Mouse (Mus musculus) left cerebral cortex, postnatal 4 days (tissue): ENCODE results near the gene Acrbp. TPM values are rescaled to one million over a fixed set of nuclear protein-coding genes. Genes with fewer than 3 reads are reported as not detected.
A peak's percentile ranks its signal among the peaks of the same experiment; 100 is the strongest.
"Not testable (repeated sequence)": the region's sequence is repeated elsewhere in the genome, so short reads cannot be mapped to it uniquely, and the experiment has no call there.

Experiments used
- DNase-seq: peaks from one replicate; pipeline ENCODE4 v3.0.0-alpha.2; 2022
- intact Hi-C: fragments of 180-260 bp; cut with DNase I; formaldehyde crosslinking; loops from one replicate; pipeline ENCODE4 v1.15.1; 2025
- total RNA-seq, 2 experiments: library from RNA; stranded (reverse); gene quantifications; 2 replicates each; pipeline ENCODE4 v1.2.3; 2021

Gene Acrbp
- total RNA-seq = 10 to 100 TPM; 11.7 to 13.0 TPM

GRCm38 (mm10) chr6:125049678-125050077 lies at the start of gene Acrbp:
Gene Acrbp, plus strand, starts transcription at chr6:125049689.
- DNase-seq = no peak
- intact Hi-C loops = no loop called here

DNA sequence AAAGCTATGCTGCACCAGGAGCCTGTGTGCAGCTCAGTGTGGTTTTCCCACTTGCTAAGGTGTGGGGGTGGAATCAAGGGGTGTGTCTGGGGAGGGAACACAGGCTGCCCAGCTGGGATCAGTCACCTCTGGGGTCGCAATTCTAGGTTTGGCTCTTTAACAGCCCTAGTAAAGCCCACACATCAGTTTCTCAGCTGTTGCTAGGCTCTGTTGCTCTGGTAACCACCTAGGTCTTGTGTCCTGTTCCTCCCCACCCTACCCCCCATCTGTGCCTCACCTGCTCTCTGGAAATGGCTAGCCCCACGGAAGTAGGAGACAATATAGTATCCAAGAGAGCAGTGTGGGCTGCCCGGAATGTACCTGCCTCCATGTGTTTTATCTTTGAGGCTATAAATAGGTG lies 45.8 kb upstream of the Acrbp start:
- intact Hi-C loops = no loop called here
- DNase-seq = no peak

- intact Hi-C loops = no loop called here
- DNase-seq = no peak
Measured at GRCm38 (mm10) chr6:125005086-125005485, 44.4 kb upstream of the Acrbp start.

GRCm38 (mm10) chr6:125008060-125008459 lies 41.4 kb upstream of the Acrbp start:
- intact Hi-C loops = no loop called here

DNA sequence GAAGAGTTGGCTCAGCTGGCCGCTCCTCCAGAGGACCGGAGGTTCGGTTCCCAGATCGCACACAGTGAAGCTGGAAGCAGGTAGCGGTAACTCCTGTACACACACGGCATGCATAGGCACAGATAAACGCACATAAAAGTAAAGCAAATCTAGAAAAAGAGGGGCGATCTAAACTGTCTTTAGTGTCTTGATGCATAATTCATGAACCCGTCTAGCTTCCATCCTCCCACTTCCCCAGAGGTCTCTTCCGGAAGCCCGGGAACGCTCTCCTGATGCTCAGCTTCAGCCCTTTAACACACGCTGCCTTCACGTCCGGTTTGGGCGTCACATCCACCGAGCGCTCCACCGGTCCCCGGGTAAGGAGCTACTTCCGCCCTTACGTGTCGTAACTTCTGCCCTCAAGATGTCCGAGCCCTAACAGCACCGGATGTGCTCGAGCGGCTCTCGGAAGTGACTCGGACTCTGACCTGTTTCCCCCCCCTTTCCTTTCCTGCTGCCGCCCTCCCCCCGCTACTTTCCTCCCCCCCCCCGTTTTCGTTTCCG lies 40.8 kb upstream of the Acrbp start:
- peak; percentile 97 for DNase-seq
- intact Hi-C loops = no loop called here

More at GRCm38 (mm10) chr6:125008060-125008459, 41.4 kb upstream of the Acrbp start:
- DNase-seq = no peak

- no peak for DNase-seq
- intact Hi-C loops = no loop called here
Measured at GRCm38 (mm10) chr6:125009129-125009180, 40.5 kb upstream of the Acrbp start, which contains the start of gene Zfp384. Gene Zfp384, plus strand, starts transcription at chr6:125009145.

GRCm38 (mm10) chr6:125009181-125010073 lies 40.1 kb upstream of the Acrbp start:
- peak; percentile 89 for DNase-seq
- intact Hi-C loops = no loop called here

DNA sequence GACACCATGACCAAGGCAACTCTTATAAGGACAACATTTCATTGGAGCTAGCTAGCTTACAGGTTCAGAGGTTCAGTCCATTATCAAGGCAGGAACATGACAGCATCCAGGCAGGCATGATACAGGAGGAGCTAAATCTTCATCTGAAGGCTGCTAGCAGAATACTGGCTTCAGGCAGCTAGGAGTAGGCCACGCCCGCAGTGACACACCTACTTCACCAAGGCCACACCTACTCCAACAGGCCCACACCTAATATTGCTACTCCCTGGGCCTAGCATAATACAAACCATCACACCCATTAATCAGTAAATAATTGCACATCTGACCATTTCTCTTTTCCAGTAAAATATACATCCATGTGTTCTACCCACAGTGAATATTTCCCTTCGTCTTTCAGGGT lies 31.8 kb upstream of the Acrbp start:
- intact Hi-C loops = no loop called here
- no peak for DNase-seq

- intact Hi-C loops = not testable (repeated sequence)
Measured at GRCm38 (mm10) chr6:125030532-125030931, 19.0 kb upstream of the Acrbp start.

GRCm38 (mm10) chr6:125031604-125032003 lies 17.9 kb upstream of the Acrbp start:
- DNase-seq = no peak

More at GRCm38 (mm10) chr6:125030532-125030931, 19.0 kb upstream of the Acrbp start:
- DNase-seq = peak; percentile 56

GRCm38 (mm10) chr6:125038666-125039065 lies 10.8 kb upstream of the Acrbp start:
- DNase-seq = no peak
- intact Hi-C loops = no loop called here

More at GRCm38 (mm10) chr6:125031604-125032003, 17.9 kb upstream of the Acrbp start:
- intact Hi-C loops = no loop called here

- DNase-seq = no peak
- intact Hi-C loops = no loop called here
Measured at GRCm38 (mm10) chr6:125039131-125039530, 10.4 kb upstream of the Acrbp start.

DNA sequence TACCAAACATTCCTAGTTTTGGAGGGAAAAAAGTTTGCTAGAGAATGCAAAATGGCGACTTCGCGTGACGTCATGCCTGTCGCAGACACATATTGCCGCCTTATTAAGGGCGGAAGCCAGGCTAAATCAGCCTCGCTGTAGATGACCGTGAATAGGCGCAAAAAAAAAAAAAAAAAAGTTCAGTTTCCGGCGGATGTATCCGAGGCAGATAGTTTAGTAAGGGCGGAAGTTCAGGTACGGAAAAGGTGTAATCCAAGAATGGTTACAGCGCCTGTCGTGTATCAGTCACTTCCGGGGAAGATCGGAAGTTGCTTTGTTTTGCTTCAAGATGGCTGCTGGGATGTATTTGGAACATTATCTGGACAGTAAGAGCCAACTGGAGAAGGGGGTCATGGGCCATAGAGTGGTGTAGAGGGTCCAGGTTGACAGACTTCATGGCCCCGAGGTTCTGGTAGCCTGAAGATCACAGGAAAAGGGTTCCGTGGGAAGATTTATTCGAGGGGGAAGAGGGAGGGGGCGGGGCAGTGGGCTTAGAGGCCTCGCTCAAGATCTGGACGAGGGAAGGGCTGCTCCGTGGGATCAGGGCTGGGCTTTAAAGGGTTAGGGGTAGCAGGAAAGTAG lies 9.8 kb upstream of the Acrbp start, which contains the start of gene Ing4:
Ing4 (plus strand) TSS at position 228 of the 621 bp plus-strand sequence.
- intact Hi-C loops = no loop called here
- peak; percentile 90 for DNase-seq

DNA sequence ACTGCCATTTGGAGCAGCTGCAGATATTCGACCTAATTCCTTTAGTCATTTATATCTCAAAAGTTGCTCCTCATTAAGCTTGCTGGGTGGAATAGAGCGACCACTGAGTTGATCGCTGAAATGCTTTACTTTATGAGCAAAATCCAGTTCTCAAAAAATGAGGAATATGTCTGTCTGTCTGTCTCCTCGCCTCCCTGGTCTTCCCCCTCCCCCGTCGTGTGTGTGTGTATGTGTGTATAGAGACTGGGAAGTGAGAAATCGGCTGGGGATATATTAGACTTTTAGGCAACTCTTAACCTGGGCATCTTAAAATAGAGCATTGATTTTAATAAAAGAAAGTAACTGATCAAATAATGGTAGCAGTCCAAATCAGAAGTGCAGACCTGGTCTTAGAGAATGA lies 9.3 kb upstream of the Acrbp start:
- intact Hi-C loops = no loop called here
- no peak for DNase-seq

GRCm38 (mm10) chr6:125041047-125041446 lies 8.4 kb upstream of the Acrbp start:
- no peak for DNase-seq
- intact Hi-C loops = no loop called here

GRCm38 (mm10) chr6:125042081-125042480 lies 7.4 kb upstream of the Acrbp start:
- intact Hi-C loops = no loop called here
- no peak for DNase-seq

DNA sequence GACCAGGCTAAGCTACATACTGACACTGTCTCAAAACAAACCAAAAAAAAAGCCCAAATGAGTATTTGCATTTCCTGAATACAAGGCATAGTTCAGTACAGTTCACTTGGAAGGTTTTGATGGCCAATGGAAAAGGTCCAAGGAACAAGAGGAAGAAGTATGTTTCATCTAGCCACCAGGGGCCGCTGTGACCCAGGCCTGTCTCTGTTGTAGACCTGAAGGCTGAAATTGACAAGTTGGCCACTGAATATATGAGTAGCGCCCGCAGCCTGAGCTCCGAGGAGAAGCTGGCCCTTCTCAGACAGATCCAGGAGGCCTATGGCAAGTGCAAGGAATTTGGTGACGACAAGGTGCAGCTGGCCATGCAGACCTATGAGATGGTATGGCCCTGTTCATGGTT lies 2.8 kb upstream of the Acrbp start:
- intact Hi-C loops = loop anchor here (2.0 kb wide), 1 partner anchor 38 kb away; no protein-coding TSS in a partner anchor
- peak; percentile 93 for DNase-seq

DNA sequence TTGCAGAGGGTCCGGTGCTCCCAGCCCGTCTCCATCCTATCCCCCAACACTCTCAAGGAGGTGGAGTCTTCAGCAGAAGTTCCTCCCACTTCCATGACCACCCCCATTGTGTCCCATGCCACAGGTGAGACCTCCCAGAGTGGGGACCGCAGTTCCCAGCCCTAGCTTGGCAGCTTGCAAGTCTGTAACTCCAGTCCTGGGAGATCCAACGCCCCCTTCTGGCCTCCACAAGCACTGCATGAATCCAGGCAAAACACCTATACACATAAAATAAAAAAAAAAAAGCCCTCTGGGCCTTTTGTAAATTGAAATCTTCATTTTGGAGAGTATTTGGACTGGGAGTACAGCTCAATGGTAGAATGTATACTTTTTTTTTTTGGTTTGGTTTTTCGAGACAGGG lies 1.7 kb downstream of the Acrbp start:
- peak; percentile 22 for DNase-seq
- intact Hi-C loops = no loop called here

DNA sequence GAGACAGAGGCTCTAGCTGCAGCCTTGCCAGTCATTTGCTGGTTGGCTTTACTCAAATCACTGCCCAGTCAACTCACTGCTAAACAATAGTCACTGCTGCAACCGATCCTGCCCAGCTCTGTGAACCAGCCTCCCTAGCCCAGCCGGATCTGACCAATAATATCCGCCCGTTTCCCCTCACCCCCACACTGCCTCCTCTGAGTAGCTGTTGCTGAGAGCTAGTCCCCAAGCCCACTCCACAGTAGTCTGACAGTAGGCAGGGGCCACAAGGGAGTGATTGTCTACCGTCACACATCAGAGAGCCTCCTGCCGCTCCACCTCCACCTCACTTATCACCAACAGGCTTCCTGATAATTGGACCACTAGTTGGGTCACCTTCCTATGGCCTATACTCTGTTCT lies 12.0 kb downstream of the Acrbp start:
- intact Hi-C loops = no loop called here
- DNase-seq = no peak

DNA sequence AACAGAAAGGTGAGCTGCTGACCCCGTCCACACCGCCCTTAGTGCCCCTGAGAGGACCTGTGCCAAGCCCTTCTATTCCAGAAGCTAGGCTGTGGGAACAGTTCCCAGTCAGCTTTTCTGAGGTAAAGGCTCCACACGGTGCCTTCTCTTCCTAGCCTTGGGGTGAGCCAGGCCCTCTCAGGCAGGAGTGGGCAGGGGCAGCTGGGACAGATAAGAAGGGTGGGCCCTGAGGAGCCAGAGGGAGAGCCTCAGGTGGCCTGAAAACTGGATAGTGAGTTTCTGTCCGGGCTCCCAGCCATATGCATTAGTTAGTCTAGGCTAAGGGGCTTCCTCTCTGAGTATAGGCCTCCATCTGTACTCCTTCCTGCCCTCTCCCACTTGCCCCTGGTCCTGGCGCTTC lies 13.0 kb downstream of the Acrbp start:
- intact Hi-C loops = no loop called here
- peak; percentile 48 for DNase-seq

DNA sequence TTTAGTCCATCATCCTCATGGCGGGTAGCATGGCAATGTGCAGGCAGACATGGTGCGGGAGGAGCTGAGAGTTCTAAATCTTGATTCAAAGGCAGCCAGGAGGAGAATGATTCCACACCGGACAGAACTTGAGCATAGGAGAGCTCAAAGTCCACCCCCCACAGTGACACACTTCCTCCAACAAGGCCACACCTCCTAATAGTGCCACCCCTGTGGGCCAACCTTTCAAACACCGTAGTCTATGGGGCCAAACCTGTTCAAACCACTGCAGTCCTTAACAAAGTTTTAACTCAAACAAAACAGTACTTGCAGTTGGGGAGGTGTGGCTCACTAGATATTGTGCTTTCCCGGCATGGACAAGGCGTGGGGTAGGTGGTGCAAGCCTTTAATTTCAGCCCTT lies 14.4 kb downstream of the Acrbp start:
- intact Hi-C loops = no loop called here
- DNase-seq = no peak

DNA sequence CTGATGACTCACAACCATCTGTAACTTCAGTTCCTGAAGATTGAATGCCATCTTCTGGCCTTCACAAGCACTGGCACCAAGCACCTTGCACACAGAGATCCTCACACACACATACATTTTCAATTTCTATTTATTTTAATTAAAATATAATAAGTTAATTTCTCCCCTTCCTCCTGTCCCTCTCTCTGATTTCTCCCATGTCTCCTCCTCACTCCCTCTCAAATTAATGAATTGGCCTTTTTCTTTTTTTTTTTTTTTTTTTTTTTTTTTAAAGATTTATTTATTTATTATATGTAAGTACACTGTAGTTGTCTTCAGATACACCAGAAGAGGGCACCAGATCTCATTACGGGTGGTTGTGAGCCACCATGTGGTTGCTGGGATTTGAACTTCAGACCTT lies 15.7 kb downstream of the Acrbp start:
- intact Hi-C loops, DNase-seq: not testable (repeated sequence)
